ENCODE assay signal across 8 mouse cellular contexts in the genomic region with DNA sequence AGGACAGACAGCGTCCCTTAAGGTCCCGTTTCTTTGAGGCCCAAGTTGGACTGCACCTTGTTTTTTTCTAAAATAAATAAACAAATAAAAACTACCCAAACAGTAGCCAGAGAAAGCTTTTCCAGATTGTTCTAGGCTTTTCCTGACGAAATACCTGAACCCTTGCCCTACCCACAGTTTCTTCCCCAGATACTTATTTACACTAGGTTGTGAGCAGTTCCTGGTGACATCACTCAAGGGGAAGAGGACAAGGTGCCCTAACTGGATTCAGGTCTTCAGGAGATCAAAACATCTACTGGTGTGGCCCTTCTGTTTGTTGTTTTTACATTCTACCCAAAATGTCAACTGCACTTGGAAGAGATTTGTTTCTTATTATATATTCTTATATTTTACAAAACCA. TPM values are rescaled to one million over a fixed set of nuclear protein-coding genes. Genes with fewer than 3 reads are reported as not detected.
A peak's percentile ranks its signal among the peaks of the same experiment; 100 is the strongest.
DNase-seq lines count a peak whose midpoint lies in the region; ATAC-seq and TF ChIP-seq lines count a peak whose summit lies in the region.

No protein-coding gene starts in this region.

- no peaks in the 10 kb centered on the region for H3K27me3 ChIP-seq in kidney, postnatal 0 days (ENCODE audit: insufficient read depth, low read length)
- no peaks in the 10 kb centered on the region for H3K27me3 ChIP-seq in forebrain, embryonic 13.5 days
- H3K27me3 ChIP-seq in limb, embryonic 11.5 days (ENCODE audit: control insufficient read depth, insufficient read depth, low read length): no peaks in the 10 kb centered on the region
- no peaks in the 10 kb centered on the region for H3K27me3 ChIP-seq in neural tube, embryonic 14.5 days (ENCODE audit: control insufficient read depth, insufficient read depth, low read length)

- peak overlapping the region; percentile 71; the same call in 1 of the 2 replicates for H3K27ac ChIP-seq in kidney, postnatal 0 days
- no peak overlapping the region for H3K27ac ChIP-seq in forebrain, embryonic 13.5 days
- no peak overlapping the region for H3K27ac ChIP-seq in limb, embryonic 11.5 days (replicated peaks; ENCODE audit: low read depth, low read length)
- no peak overlapping the region for H3K27ac ChIP-seq in neural tube, embryonic 14.5 days (ENCODE audit: low read depth, low read length)

- ATAC-seq in kidney, postnatal 0 days (replicated peaks; ENCODE audit: low FRiP score, low read depth): peak; percentile 52
- ATAC-seq in forebrain, embryonic 13.5 days: peak; percentile 14
- ATAC-seq in limb, embryonic 11.5 days (ENCODE audit: insufficient number of reproducible peaks, low FRiP score, low TSS enrichment, low read depth): no peak
- ATAC-seq in neural tube, embryonic 14.5 days (ENCODE audit: low read depth): no peak

- no peak for TF ChIP-seq CTCF in kidney, postnatal 0 days (IDR thresholded peaks at IDR 0.05; ENCODE audit: low read depth)

- peak overlapping the region; percentile 56 for H3K4me2 ChIP-seq in kidney, postnatal 0 days (ENCODE audit: low read length)
- H3K4me2 ChIP-seq in forebrain, embryonic 13.5 days: peak overlapping the region; percentile 67
- H3K4me2 ChIP-seq in limb, embryonic 11.5 days (ENCODE audit: low read depth, severe bottlenecking): peak overlapping the region; percentile 57
- H3K4me2 ChIP-seq in neural tube, embryonic 14.5 days (ENCODE audit: low read depth, low read length): peak overlapping the region; percentile 60

- peak overlapping the region; percentile 39; the same call in 1 of the 2 replicates for H3K4me3 ChIP-seq in kidney, postnatal 0 days (replicated peaks; ENCODE audit: low read depth, low read length)
- peak overlapping the region; percentile 56 for H3K4me3 ChIP-seq in forebrain, embryonic 13.5 days
- H3K4me3 ChIP-seq in limb, embryonic 11.5 days (ENCODE audit: low read depth, low read length): no peak overlapping the region
- no peak overlapping the region; the same call in 1 of the 2 replicates for H3K4me3 ChIP-seq in neural tube, embryonic 14.5 days (ENCODE audit: low read depth, low read length)

- no peak for DNase-seq in kidney, postnatal 0 days (ENCODE audit: low spot score)
- no peak for DNase-seq in kidney, postnatal 4 days
- no peak for DNase-seq in limb, embryonic 11.5 days (ENCODE audit: low spot score)
- DNase-seq in urinary bladder, postnatal 14 days (ENCODE audit: low spot score): no peak
- no peak for DNase-seq in frontal cortex, postnatal 10 days (ENCODE audit: low spot score in 2 of 2)
- DNase-seq in urinary bladder, postnatal 36 days (ENCODE audit: low spot score in 2 of 2): no peak

- H3K9me3 ChIP-seq in kidney, postnatal 0 days (replicated peaks; ENCODE audit: low read length): no peaks in the 10 kb centered on the region
- H3K9me3 ChIP-seq in forebrain, embryonic 13.5 days (replicated peaks): no peaks in the 10 kb centered on the region
- no peaks in the 10 kb centered on the region for H3K9me3 ChIP-seq in limb, embryonic 11.5 days (ENCODE audit: control insufficient read depth, low read length)
- no peaks in the 10 kb centered on the region for H3K9me3 ChIP-seq in neural tube, embryonic 14.5 days (ENCODE audit: control insufficient read depth, low read length)

- H3K9ac ChIP-seq in kidney, postnatal 0 days (ENCODE audit: low read depth, low read length): no peak overlapping the region
- peak overlapping the region; percentile 70; the same call in 1 of the 2 replicates for H3K9ac ChIP-seq in forebrain, embryonic 13.5 days
- H3K9ac ChIP-seq in limb, embryonic 11.5 days (ENCODE audit: low read length): 0 out of 2 replicates have a peak overlapping the region, but pooled peaks have one; percentile 2
- H3K9ac ChIP-seq in neural tube, embryonic 14.5 days (replicated peaks; ENCODE audit: low read depth, low read length): no peak overlapping the region

- no peaks in the 10 kb centered on the region for H3K36me3 ChIP-seq in kidney, postnatal 0 days (ENCODE audit: insufficient read depth, low read length)
- no peaks in the 10 kb centered on the region for H3K36me3 ChIP-seq in forebrain, embryonic 13.5 days (ENCODE audit: poor library complexity, severe bottlenecking)
- H3K36me3 ChIP-seq in limb, embryonic 11.5 days (ENCODE audit: control insufficient read depth, insufficient read depth, low read length): no peaks in the 10 kb centered on the region
- no peaks in the 10 kb centered on the region for H3K36me3 ChIP-seq in neural tube, embryonic 14.5 days (ENCODE audit: control insufficient read depth, insufficient read depth, low read length)

- WGBS in kidney, postnatal 0 days: 9% methylated on average over 3 of the region's 3 CpGs
- WGBS in forebrain, embryonic 13.5 days: 36% methylated on average over 3 of the region's 3 CpGs
- WGBS in limb, embryonic 11.5 days: 23% methylated on average over 3 of the region's 3 CpGs
- WGBS in neural tube, embryonic 14.5 days: 37% methylated on average over 3 of the region's 3 CpGs

- no peaks in the 10 kb centered on the region for H3K4me1 ChIP-seq in kidney, postnatal 0 days (replicated peaks; ENCODE audit: insufficient read depth, low read length)
- H3K4me1 ChIP-seq in forebrain, embryonic 13.5 days: peaks cover 5% of the 10 kb centered on the region
- no peaks in the 10 kb centered on the region for H3K4me1 ChIP-seq in limb, embryonic 11.5 days (ENCODE audit: control insufficient read depth, insufficient read depth, low read length)
- H3K4me1 ChIP-seq in neural tube, embryonic 14.5 days (ENCODE audit: control insufficient read depth, insufficient read depth, low read length): peaks cover 3% of the 10 kb centered on the region; the same call in 1 of the 2 replicates

RNA-seq across cellular contexts. Expression of a gene that starts 0.5 kb away (rescaled TPM):
- 13.5 and 15.9 TPM in 2 replicates for polyA plus RNA-seq in kidney, postnatal 0 days (2015; fragmentation: Nextera tagmentation; extraction: Ambion mirVana)
- polyA plus RNA-seq in forebrain, embryonic 13.5 days (2015; fragmentation: Nextera tagmentation; extraction: Ambion mirVana): 5.6 and 6.6 TPM in 2 replicates
- polyA plus RNA-seq in limb, embryonic 11.5 days (2014; fragmentation: Nextera tagmentation; extraction: Ambion mirVana): 4.1 and 4.3 TPM in 2 replicates
- 11.8 and 17.6 TPM in 2 replicates for polyA plus RNA-seq in neural tube, embryonic 14.5 days (2014; fragmentation: Nextera tagmentation; extraction: Ambion mirVana)

Comparison
In these comparisons a context has a peak if more than half of its experiments do, and no peak if none do; other contexts are left out.
1. ATAC-seq: peak in kidney, postnatal 0 days (single experiment) and forebrain, embryonic 13.5 days (single experiment); none in limb, embryonic 11.5 days (single experiment) and neural tube, embryonic 14.5 days (single experiment).
2. H3K4me3 ChIP-seq: peak in kidney, postnatal 0 days (single experiment) and forebrain, embryonic 13.5 days (single experiment); none in limb, embryonic 11.5 days (single experiment) and neural tube, embryonic 14.5 days (single experiment).
3. H3K9ac ChIP-seq: peak in forebrain, embryonic 13.5 days (single experiment) and limb, embryonic 11.5 days (single experiment); none in kidney, postnatal 0 days (single experiment) and neural tube, embryonic 14.5 days (single experiment).
4. Peak in every context shown above with its lines, with median percentiles within 50 percentile points of each other: H3K4me2 ChIP-seq.